Mouse (Mus musculus): ENCODE data around the gene Slc18a2.

Gene Slc18a2

GRCm38 (mm10) chr19:59260718-59261442, at the start of gene Slc18a2:
Slc18a2 (plus strand) TSS chr19:59260896.
- DNase-seq (ENCODE audit: low spot score) = no peak

DNA sequence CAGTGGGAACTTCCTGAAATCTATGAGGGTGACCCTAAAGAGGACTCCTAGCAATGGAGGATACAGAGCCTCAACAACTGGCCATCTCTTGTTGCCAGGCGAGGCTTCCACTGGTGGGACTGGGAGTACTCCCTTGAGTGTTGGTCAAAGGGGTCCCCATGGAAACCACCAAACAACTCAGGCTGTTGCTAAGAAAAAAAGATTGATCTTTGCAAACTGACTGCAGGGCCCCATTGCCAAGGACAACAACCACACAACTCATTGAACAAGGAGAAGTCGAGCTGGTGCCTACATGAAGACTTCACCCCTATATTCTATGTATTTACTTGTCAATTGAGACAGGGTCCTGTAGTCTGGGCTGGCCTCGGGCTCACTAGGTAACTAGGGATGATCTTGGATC, 43.8 kb upstream of the Slc18a2 start:
- no peak for DNase-seq (ENCODE audit: low spot score)

- no peak for DNase-seq (ENCODE audit: low spot score)
Observed at GRCm38 (mm10) chr19:59218991-59219390, 41.7 kb upstream of the Slc18a2 start, which contains the start of gene Kcnk18. Kcnk18 (plus strand) TSS chr19:59219214.

GRCm38 (mm10) chr19:59221131-59221530, 39.6 kb upstream of the Slc18a2 start:
- no peak for DNase-seq (ENCODE audit: low spot score)

DNA sequence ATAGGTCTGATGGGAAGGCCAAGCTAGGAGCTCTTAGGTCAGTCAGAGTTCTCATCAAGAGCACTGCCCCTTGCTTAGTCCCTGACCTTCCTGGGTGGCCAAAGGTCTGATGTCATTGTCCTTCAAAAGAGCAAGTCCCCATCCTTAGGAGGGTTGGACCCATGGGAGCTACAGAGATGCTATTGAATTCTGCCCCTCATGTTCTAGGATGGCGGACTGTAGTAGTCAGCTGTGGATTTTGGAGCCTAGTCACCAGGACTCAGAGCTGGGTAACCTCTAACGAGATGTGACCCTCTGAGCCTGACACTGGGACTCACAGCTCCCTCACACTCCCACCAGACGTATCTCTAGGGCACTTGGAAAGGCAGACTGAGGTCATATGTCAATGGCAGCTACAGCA, 32.3 kb upstream of the Slc18a2 start:
- no peak for DNase-seq (ENCODE audit: low spot score)

DNA sequence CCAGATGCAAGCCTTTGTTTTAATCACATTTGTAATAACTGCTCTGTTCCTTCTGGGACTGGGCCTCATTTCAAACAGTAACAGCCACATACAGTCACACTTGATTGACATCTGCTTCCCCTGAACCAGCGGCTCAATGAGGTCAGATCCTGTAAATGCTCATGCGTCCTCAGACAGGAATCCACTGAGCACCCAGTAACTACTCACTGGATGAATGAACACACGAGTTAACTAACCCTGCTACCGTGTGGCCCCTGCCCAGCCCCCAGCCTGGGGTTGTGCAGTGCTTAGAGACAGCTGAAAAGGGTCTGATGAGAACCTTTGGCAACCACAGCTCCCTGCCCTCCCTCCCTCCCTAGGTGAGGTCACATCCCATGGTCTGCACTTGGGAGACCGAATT, 27.9 kb upstream of the Slc18a2 start:
- DNase-seq (ENCODE audit: low spot score) = no peak

GRCm38 (mm10) chr19:59235001-59235400, 25.7 kb upstream of the Slc18a2 start:
- no peak for DNase-seq (ENCODE audit: low spot score)

- DNase-seq (ENCODE audit: low spot score) = no peak
Observed at GRCm38 (mm10) chr19:59236046-59236445, 24.6 kb upstream of the Slc18a2 start.

DNA sequence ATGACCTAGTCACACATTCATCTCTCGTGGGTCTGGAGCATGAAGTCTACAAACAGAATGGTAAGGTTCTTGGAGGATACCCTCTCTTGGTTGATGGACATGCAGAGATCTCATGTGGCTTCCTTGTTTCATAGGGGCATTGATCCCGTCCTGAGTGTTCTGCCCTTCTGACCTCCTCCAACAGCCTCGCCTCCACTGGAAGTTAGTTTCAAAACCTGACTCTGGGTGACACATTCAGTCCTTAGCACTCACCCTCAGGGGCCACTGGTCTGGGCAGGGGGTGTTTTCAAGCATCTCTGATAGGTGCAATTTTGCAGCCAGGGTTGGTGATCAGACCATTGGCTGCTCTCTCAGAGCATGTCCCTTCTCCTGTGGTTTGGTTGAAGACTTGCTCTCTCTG, 22.1 kb upstream of the Slc18a2 start:
- no peak for DNase-seq (ENCODE audit: low spot score)

DNA sequence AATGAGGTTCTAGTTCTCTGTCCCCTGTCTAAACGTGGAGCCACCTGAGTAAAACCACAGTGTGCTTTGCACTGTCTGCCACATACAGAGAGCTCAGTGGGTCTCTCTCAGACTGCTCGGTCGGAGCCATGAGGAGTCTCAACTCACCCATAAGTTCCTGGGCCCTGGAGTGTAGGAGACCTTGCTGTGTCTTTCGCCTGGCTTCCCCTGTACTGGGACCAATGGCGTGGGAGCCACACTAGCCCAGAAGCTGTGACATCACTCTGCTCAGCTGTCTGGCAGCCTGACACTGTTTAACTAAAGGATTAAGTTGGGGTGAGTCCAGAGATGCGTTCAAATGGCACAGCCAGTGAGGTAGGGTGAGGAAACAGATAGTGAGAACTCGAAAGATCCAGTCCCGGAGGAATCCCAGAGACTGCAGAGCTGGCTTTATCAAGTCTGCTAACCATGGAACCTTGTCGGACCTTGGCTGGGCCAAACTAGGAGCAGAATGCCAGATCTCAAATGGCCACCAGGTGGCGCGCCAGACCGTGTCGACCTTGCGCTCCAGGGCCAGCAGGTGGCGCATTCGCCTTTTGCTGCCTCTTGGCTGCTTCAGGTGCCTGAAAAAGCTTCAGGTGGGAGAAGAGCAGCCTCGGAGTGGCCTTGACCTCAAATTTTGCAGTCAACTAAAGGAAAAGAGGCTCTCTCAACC, 21.4 kb upstream of the Slc18a2 start:
- peak; percentile 86 for DNase-seq (ENCODE audit: low spot score)

GRCm38 (mm10) chr19:59241987-59242386, 18.7 kb upstream of the Slc18a2 start:
- no peak for DNase-seq (ENCODE audit: low spot score)

GRCm38 (mm10) chr19:59243057-59243456, 17.6 kb upstream of the Slc18a2 start:
- no peak for DNase-seq (ENCODE audit: low spot score)

DNA sequence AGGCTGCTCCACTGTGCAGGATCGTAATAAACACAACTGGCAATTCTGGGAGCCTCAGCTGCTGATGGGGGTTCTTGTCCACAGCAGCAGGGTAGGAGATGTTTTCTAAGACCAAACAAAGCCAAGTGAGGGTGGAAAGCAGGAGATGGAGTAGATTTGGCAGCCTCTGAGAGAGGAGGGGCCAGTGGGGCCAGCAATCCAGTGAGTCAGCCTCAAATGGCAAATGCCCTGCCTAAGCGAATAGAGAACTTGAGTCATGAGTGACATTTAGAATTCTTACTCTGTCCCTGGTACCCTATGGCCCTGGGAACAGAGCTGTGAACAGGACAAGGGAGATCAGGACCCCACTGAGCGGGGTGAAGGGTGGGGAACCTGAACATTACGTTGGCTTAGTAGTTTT, 12.6 kb upstream of the Slc18a2 start:
- DNase-seq (ENCODE audit: low spot score) = no peak

- DNase-seq (ENCODE audit: low spot score) = no peak
Observed at GRCm38 (mm10) chr19:59248553-59249286, 12.0 kb upstream of the Slc18a2 start.

DNA sequence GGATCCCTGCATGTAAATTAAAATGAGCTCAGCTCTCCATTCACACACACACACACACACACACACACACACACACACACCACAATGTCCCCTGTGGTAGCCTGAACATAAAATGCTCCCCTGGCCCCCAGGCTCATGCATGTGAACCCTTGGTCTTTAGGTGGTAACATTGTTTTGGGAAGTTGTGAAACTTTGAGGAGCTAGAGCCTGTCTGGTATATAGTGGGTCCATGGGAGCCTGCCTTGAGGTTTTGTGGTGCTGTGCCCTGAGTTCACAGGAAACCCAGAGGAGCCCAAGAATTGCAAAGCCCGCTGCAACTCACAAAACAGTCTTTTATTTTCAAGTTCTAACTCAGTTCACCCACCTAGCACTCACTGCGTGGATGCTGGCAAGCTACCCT, 8.0 kb upstream of the Slc18a2 start:
- DNase-seq (ENCODE audit: low spot score) = no peak

DNA sequence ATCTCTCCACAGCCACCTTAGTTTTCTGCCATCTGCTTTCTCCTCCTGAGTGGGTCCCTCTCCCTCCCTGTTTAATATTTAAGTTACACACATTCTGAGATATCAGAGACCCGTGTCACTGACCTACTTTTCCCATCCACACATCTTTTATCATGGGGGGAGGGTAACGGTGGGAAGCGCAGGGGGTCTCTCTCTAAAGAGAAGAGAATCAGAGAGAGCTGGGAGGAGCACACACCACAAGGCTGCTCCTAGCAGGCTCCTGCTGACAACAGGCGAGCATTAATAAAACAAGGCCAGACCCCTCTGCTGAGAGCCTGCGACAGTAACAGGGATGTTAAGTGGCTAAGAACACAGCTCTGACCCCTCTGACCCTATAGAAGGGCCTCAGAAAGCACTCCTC, 1.1 kb upstream of the Slc18a2 start:
- DNase-seq (ENCODE audit: low spot score) = no peak

- DNase-seq (ENCODE audit: low spot score) = no peak
Observed at GRCm38 (mm10) chr19:59261604-59262003, 908 bp downstream of the Slc18a2 start.

- DNase-seq (ENCODE audit: low spot score) = no peak
Observed at GRCm38 (mm10) chr19:59263171-59263570, 2.5 kb downstream of the Slc18a2 start.

DNA sequence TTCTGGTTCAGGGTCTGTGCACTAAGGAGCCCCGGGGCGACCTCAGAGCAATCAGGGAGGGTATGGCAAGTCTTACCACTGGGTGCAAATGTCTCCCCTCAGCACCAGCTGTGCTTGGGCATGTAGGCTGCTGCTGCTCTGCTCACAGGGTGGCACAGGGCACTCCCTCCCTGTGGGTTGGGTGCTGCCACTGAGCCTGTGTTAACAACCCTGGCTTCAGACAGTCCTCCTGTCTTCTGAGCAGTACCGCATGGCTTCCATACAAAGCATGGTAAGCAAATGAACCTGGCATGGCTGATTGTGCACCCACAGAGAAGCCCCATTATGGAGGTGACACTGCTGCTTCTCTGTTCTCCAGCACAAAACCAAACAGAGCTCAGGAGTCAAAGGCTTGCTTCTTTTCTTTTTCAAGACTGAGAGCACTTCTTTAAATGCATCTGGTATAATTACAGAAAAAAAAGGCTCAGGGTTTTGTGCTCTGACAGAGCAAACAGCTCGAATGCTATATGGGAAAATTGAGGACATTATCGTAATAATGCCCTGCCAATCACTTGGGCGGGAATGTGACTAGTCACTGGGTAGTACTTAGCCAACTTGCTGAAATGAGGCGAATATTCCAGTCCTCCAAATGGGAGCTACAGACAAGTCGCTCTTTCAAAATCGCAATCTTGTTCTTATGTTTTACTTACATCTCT, 4.3 kb downstream of the Slc18a2 start:
- no peak for DNase-seq (ENCODE audit: low spot score)

GRCm38 (mm10) chr19:59265907-59266306, 5.2 kb downstream of the Slc18a2 start:
- DNase-seq (ENCODE audit: low spot score) = no peak

- DNase-seq (ENCODE audit: low spot score) = no peak
Observed at GRCm38 (mm10) chr19:59267417-59267963, 6.8 kb downstream of the Slc18a2 start.

DNA sequence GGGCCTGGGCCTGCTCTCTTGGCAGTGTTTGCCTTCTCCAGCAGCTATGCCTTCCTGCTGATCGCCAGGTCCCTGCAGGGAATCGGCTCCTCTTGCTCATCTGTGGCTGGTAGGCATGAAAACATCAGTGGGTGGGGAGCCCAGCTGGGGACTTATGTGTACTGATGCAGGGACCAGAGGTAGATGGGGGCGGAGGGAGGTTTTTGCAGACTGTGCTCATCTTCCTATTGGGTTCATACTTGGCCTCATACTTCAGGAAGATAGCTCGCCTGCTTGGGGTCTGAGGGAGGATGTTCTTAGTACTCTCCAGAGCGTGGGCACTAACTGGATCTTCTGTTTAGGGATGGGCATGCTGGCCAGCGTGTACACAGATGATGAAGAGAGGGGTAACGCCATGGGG, 12.5 kb downstream of the Slc18a2 start:
- no peak for DNase-seq (ENCODE audit: low spot score)
